Mouse (Mus musculus) limb, embryonic 14.5 days (tissue): ENCODE measurements around the gene Rbm20. TPM values are rescaled to one million over a fixed set of nuclear protein-coding genes. Genes with fewer than 3 reads are reported as not detected.
"Not testable (repeated sequence)": the region's sequence is repeated elsewhere in the genome, so short reads cannot be mapped to it uniquely, and the experiment has no call there.

Experiments
- ATAC-seq: fragments of 200-750 bp; cut with Nextera tagmentation; 2 replicates; pipeline ENCODE4 v1.8.0; 2017; ENCODE audit warnings: low read depth, moderate number of reproducible peaks, moderate TSS enrichment; ENCODE audit not compliant: low FRiP score
- DNase-seq: peaks from one replicate; pipeline ENCODE4 v3.0.0-alpha.2; 2015; ENCODE audit warnings: low spot score
- H3K27ac ChIP-seq: fragments of 300-500 bp; sonication (generic); replicated peaks from 2 replicates; pipeline ENCODE4 v1.5.1; 2014; ENCODE audit warnings: low read depth, mild to moderate bottlenecking, low read length, moderate library complexity, mixed read lengths
- H3K27me3 ChIP-seq: fragments of 300-500 bp; sonication (generic); 2 replicates; pipeline ENCODE4 v1.6.1; 2014; ENCODE audit warnings: low read length, mixed read lengths; ENCODE audit not compliant: control insufficient read depth, insufficient read depth
- H3K36me3 ChIP-seq: fragments of 300-500 bp; sonication (generic); 2 replicates; pipeline ENCODE4 v1.6.1; 2014; ENCODE audit warnings: mild to moderate bottlenecking, low read length, moderate library complexity, mixed read lengths; ENCODE audit not compliant: control insufficient read depth, insufficient read depth
- H3K4me1 ChIP-seq: fragments of 300-500 bp; sonication (generic); 2 replicates; pipeline ENCODE4 v1.6.1; 2014; ENCODE audit warnings: antibody characterized with exemption, low read length, mixed read lengths; ENCODE audit not compliant: control insufficient read depth, insufficient read depth
- H3K4me2 ChIP-seq: fragments of 300-500 bp; sonication (generic); replicated peaks from 2 replicates; pipeline ENCODE4 v1.6.1; 2014; ENCODE audit warnings: low read depth, mild to moderate bottlenecking, low read length, moderate library complexity; ENCODE audit not compliant: severe bottlenecking
- H3K4me3 ChIP-seq: fragments of 300-500 bp; sonication (generic); replicated peaks from 2 replicates; pipeline ENCODE4 v1.5.1; 2014; ENCODE audit warnings: low read length
- H3K9ac ChIP-seq: fragments of 300-500 bp; sonication (generic); 2 replicates; pipeline ENCODE4 v1.6.1; 2014; ENCODE audit warnings: mild to moderate bottlenecking, low read depth, low read length, moderate library complexity; ENCODE audit not compliant: severe bottlenecking
- H3K9me3 ChIP-seq: fragments of 300-500 bp; sonication (generic); 2 replicates; pipeline ENCODE4 v1.6.1; 2016; ENCODE audit warnings: low read length; ENCODE audit not compliant: control insufficient read depth
- POLR2A ChIP-seq: fragments of 200-500 bp; IDR thresholded peaks from 2 replicates; pipeline ENCODE4 v1.8.0; 2012; ENCODE audit warnings: inconsistent platforms, mild to moderate bottlenecking, moderate library complexity, borderline replicate concordance; ENCODE audit not compliant: insufficient read depth, insufficient read length; ENCODE audit errors: extremely low read depth
- WGBS: fragments of 180-500 bp; shearing (Covaris S2); extraction: QIAGEN DNeasy Blood & Tissue Kit; methylation state at CpG from one replicate; pipeline ENCODE4 v1.1.7; 2014; 5-methylcytosine and 5-hydroxymethylcytosine counted together
- polyA plus RNA-seq, 2 experiments: library from polyadenylated mRNA; depleted of rRNA in 1 of 2; stranded (reverse) in 1 of 2; unstranded in 1 of 2; fragments of >200 nt; fragmentation: Nextera tagmentation in 1 of 2; extraction: Ambion mirVana in 1 of 2; gene quantifications; 2 replicates each; pipeline versions ENCODE4 v1.2.1 to v1.2.3; 2012 to 2014

Gene Rbm20
- polyA plus RNA-seq, 2 experiments, result 5.5 to 10.0 TPM

- WGBS, result 18% methylated on average over 6 of the region's 6 CpGs
- Histone ChIP-seq H3K27ac (no peak overlapping the region), H3K4me1 (peaks cover 29% of the 10 kb centered on the region), H3K9ac (no peak overlapping the region), H3K4me2 (peak overlapping the region; percentile 73), H3K36me3 (peaks cover 32% of the 10 kb centered on the region), H3K27me3 (no peaks in the 10 kb centered on the region), H3K9me3 (no peaks in the 10 kb centered on the region), H3K4me3 (peak overlapping the region; percentile 15)
- DNase-seq (no peak), ATAC-seq (no peak)
- TF ChIP-seq POLR2A, result no peak
Observed at GRCm38 (mm10) chr19:53906033-53906702, 229.1 kb downstream of the Rbm20 start.

- H3K27ac ChIP-seq, H3K27me3 ChIP-seq, H3K4me3 ChIP-seq, H3K9ac ChIP-seq, H3K9me3 ChIP-seq, ATAC-seq, DNase-seq, H3K4me2 ChIP-seq: not testable (repeated sequence)
- peaks cover 27% of the 10 kb centered on the region for H3K4me1 ChIP-seq
- H3K36me3 ChIP-seq, result peaks cover 36% of the 10 kb centered on the region
Observed at GRCm38 (mm10) chr19:53906703-53907070, 229.6 kb downstream of the Rbm20 start.

DNA sequence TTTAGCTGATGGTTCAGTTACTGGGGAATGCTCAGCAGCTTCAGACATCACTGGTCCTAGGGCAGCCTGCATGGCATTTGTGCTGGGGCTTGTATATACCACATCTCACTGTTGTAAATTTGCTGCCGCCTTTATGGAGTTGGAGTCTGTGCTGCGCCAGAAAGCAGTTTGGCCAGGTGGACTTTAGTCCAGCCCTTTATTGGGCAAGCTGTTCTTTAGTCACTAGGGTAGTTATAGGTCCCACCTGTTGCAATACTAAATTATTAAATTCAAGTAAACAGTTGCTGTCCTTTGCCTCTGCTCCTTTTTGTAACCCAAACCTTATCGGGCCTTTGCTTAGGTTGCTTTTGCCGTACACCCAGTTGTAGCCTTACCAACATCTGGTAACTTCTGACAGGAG, 237.8 kb downstream of the Rbm20 start:
- Histone ChIP-seq H3K4me2 (no peak overlapping the region), H3K4me3 (no peak overlapping the region), H3K27ac (no peak overlapping the region), H3K9ac (no peak overlapping the region), H3K36me3 (peaks cover 91% of the 10 kb centered on the region), H3K4me1 (no peaks in the 10 kb centered on the region), H3K27me3 (no peaks in the 10 kb centered on the region), H3K9me3 (no peaks in the 10 kb centered on the region)
- no peak for DNase-seq
- WGBS, result 79% methylated on average over 4 of the region's 4 CpGs
- no peak for ATAC-seq
- TF ChIP-seq POLR2A, result no peak

Other genes with a start within 250 kb of the Rbm20 start
- gene Dusp5, start 148.2 kb upstream of the Rbm20 start, polyA plus RNA-seq (2012; rRNA removed), result 1.9 and 2.7 TPM in 2 replicates
- gene Dusp5, start 148.2 kb upstream of the Rbm20 start, polyA plus RNA-seq (2014; fragmentation: Nextera tagmentation; extraction: Ambion mirVana), result 1.1 and 2.2 TPM in 2 replicates
- 52.1 and 70.6 TPM in 2 replicates for gene Nutf2-ps1, start 88.2 kb upstream of the Rbm20 start, polyA plus RNA-seq (2012; rRNA removed)
- gene Nutf2-ps1, start 88.2 kb upstream of the Rbm20 start, polyA plus RNA-seq (2014; fragmentation: Nextera tagmentation; extraction: Ambion mirVana), result 288 and 300 TPM in 2 replicates
- gene Smc3, start 76.9 kb upstream of the Rbm20 start, polyA plus RNA-seq (2012; rRNA removed), result 28.2 and 42.4 TPM in 2 replicates
- 60.8 and 64.5 TPM in 2 replicates for gene Smc3, start 76.9 kb upstream of the Rbm20 start, polyA plus RNA-seq (2014; fragmentation: Nextera tagmentation; extraction: Ambion mirVana)
- 23.3 and 43.3 TPM in 2 replicates for gene Pdcd4, start 214.9 kb downstream of the Rbm20 start, polyA plus RNA-seq (2012; rRNA removed)
- 96.4 and 109 TPM in 2 replicates for gene Pdcd4, start 214.9 kb downstream of the Rbm20 start, polyA plus RNA-seq (2014; fragmentation: Nextera tagmentation; extraction: Ambion mirVana)